In genomic region chr3:143016758-143017157, GRCm38 (mm10) we compare ENCODE assay signal across 12 mouse cellular contexts.
"Had no signal": no experiment of that assay in that cellular context is flagged by ENCODE, and none has a peak within 500 bp of the region (broad histone marks: within the 10 kb centered on the region; RNA-seq: fewer than 3 reads in every experiment).

No protein-coding gene starts in this region.

- H3K4me1 ChIP-seq: limb, embryonic 12.5 days; midbrain, embryonic 12.5 days; stomach, embryonic 15.5 days had no signal

- ATAC-seq: intestine, postnatal 0 days; lung, postnatal 0 days had no signal

- DNase-seq: kidney, adult 8-10 months; kidney, postnatal 36 days; lung, adult 2 months; lung, postnatal 36 days; right cerebral cortex, postnatal 14 days; thymus, postnatal 4 days had no signal

- H3K9ac ChIP-seq: limb, embryonic 12.5 days; midbrain, embryonic 12.5 days; stomach, embryonic 15.5 days had no signal

- H3K4me3 ChIP-seq: limb, embryonic 12.5 days; midbrain, embryonic 12.5 days; stomach, embryonic 15.5 days had no signal

- H3K9me3 ChIP-seq: limb, embryonic 12.5 days; megakaryocyte, embryonic 14.5 days; midbrain, embryonic 12.5 days; stomach, embryonic 15.5 days had no signal

- H3K27ac ChIP-seq: limb, embryonic 12.5 days; midbrain, embryonic 12.5 days; stomach, embryonic 15.5 days had no signal

- H3K4me2 ChIP-seq: limb, embryonic 12.5 days; midbrain, embryonic 12.5 days; stomach, embryonic 15.5 days had no signal

- H3K36me3 ChIP-seq: limb, embryonic 12.5 days; midbrain, embryonic 12.5 days; stomach, embryonic 15.5 days had no signal

- H3K27me3 ChIP-seq: limb, embryonic 12.5 days; megakaryocyte, embryonic 14.5 days; midbrain, embryonic 12.5 days; stomach, embryonic 15.5 days had no signal
